Mouse (Mus musculus): ENCODE measurements around the gene Ntng1.

- TF ChIP-seq CTCF (IDR thresholded peaks at IDR 0.05; ENCODE audit: borderline replicate concordance, extremely low read depth, insufficient read depth, insufficient read length) (no peak), POLR2A (IDR thresholded peaks at IDR 0.05; ENCODE audit: borderline replicate concordance, extremely low read depth, insufficient read depth, insufficient read length, poor library complexity, severe bottlenecking) (no peak)
Observed at GRCm38 (mm10) chr3:109984086-109984485, 159.7 kb downstream of the Ntng1 start.
